ENCODE assay signal across 10 mouse cellular contexts in genomic region chr2:167861178-167861520, GRCm38 (mm10).
DNase-seq lines count a peak whose midpoint lies in the region; ATAC-seq and TF ChIP-seq lines count a peak whose summit lies in the region.
"Had no signal": no experiment of that assay in that cellular context is flagged by ENCODE, and none has a peak within 500 bp of the region (broad histone marks: within the 10 kb centered on the region; RNA-seq: fewer than 3 reads in every experiment).

No protein-coding gene starts in this region.

- no peak for TF ChIP-seq CTCF in gastrocnemius, adult 2 months (IDR thresholded peaks at IDR 0.05)
- no peak for TF ChIP-seq CTCF in stomach, postnatal 0 days (IDR thresholded peaks at IDR 0.05; ENCODE audit: low read depth)

- H3K4me3 ChIP-seq in gastrocnemius, adult 2 months: peak overlapping the region; percentile 45; the same call in 1 of the 2 replicates
- no peak overlapping the region for H3K4me3 ChIP-seq in hindbrain, embryonic 10.5 days
- no peak overlapping the region for H3K4me3 ChIP-seq in hindbrain, embryonic 13.5 days
- no peak overlapping the region for H3K4me3 ChIP-seq in stomach, postnatal 0 days (ENCODE audit: low read depth, low read length)
- H3K4me3 ChIP-seq: embryonic facial prominence, embryonic 13.5 days; limb, embryonic 12.5 days had no signal

- no peak overlapping the region for H3K9ac ChIP-seq in hindbrain, embryonic 13.5 days
- 0 out of 2 replicates have a peak overlapping the region, but pooled peaks have one; percentile 8 for H3K9ac ChIP-seq in stomach, postnatal 0 days (ENCODE audit: low read length)
- H3K9ac ChIP-seq: limb, embryonic 12.5 days had no signal

- H3K27ac ChIP-seq in gastrocnemius, adult 2 months: peak overlapping the region; percentile 95
- peak overlapping the region; percentile 83 for H3K27ac ChIP-seq in hindbrain, embryonic 10.5 days
- H3K27ac ChIP-seq in hindbrain, embryonic 13.5 days: no peak overlapping the region
- peak overlapping the region; percentile 86 for H3K27ac ChIP-seq in stomach, postnatal 0 days (replicated peaks)
- H3K27ac ChIP-seq: limb, embryonic 12.5 days had no signal

- no peak for ATAC-seq in hindbrain, embryonic 13.5 days (ENCODE audit: low FRiP score)
- ATAC-seq in stomach, postnatal 0 days (ENCODE audit: low FRiP score, low TSS enrichment): no peak

- intact Hi-C loops in gastrocnemius, adult 2 months (cut with DNase I): no loop called here

- WGBS in hindbrain, embryonic 10.5 days: 90% methylated on average over 2 of the region's 2 CpGs
- 83% methylated on average over 2 of the region's 2 CpGs for WGBS in hindbrain, embryonic 13.5 days
- 97% methylated on average over 2 of the region's 2 CpGs for WGBS in stomach, postnatal 0 days

- H3K36me3 ChIP-seq in hindbrain, embryonic 10.5 days: no peaks in the 10 kb centered on the region
- no peaks in the 10 kb centered on the region for H3K36me3 ChIP-seq in hindbrain, embryonic 13.5 days
- H3K36me3 ChIP-seq in stomach, postnatal 0 days (ENCODE audit: control insufficient read depth, insufficient read depth, low read length): no peaks in the 10 kb centered on the region
- H3K36me3 ChIP-seq: embryonic facial prominence, embryonic 13.5 days; limb, embryonic 12.5 days had no signal

- peaks cover 66% of the 10 kb centered on the region for H3K4me1 ChIP-seq in hindbrain, embryonic 10.5 days (replicated peaks)
- peaks cover 17% of the 10 kb centered on the region for H3K4me1 ChIP-seq in hindbrain, embryonic 13.5 days (replicated peaks)
- H3K4me1 ChIP-seq in stomach, postnatal 0 days (replicated peaks; ENCODE audit: control insufficient read depth, insufficient read depth): peaks cover 14% of the 10 kb centered on the region

- TF ChIP-seq EP300 in stomach, postnatal 0 days (optimal IDR thresholded peaks at IDR 0.05): no peak

- peaks cover 6% of the 10 kb centered on the region; the same call in 1 of the 2 replicates for H3K27me3 ChIP-seq in hindbrain, embryonic 10.5 days (ENCODE audit: insufficient read depth, poor library complexity, severe bottlenecking)
- H3K27me3 ChIP-seq in hindbrain, embryonic 13.5 days: no peaks in the 10 kb centered on the region
- H3K27me3 ChIP-seq in stomach, postnatal 0 days (ENCODE audit: control insufficient read depth, insufficient read depth, low read length): no peaks in the 10 kb centered on the region
- H3K27me3 ChIP-seq: embryonic facial prominence, embryonic 13.5 days; limb, embryonic 12.5 days had no signal

- DNase-seq in gastrocnemius, adult 2 months: no peak
- DNase-seq in gastrocnemius, postnatal 25 days: no peak
- no peak for DNase-seq in hindbrain, embryonic 10.5 days (ENCODE audit: low spot score)
- DNase-seq in ovary, adult 18-20 months (ENCODE audit: low spot score): peak; percentile 47
- DNase-seq in ovary, postnatal 14 days (ENCODE audit: low spot score): no peak
- no peak for DNase-seq in stomach, postnatal 0 days (ENCODE audit: low spot score)
- DNase-seq in left cerebral cortex, adult 11 months (ENCODE audit: low spot score): no peak

- no peaks in the 10 kb centered on the region for H3K9me3 ChIP-seq in hindbrain, embryonic 10.5 days
- no peaks in the 10 kb centered on the region for H3K9me3 ChIP-seq in hindbrain, embryonic 13.5 days
- H3K9me3 ChIP-seq in stomach, postnatal 0 days (ENCODE audit: control insufficient read depth, low read length): no peaks in the 10 kb centered on the region
- H3K9me3 ChIP-seq: embryonic facial prominence, embryonic 13.5 days; limb, embryonic 12.5 days had no signal

- H3K4me2 ChIP-seq in hindbrain, embryonic 13.5 days: no peak overlapping the region
- no peak overlapping the region for H3K4me2 ChIP-seq in stomach, postnatal 0 days (replicated peaks; ENCODE audit: low read depth)
- H3K4me2 ChIP-seq: embryonic facial prominence, embryonic 13.5 days; limb, embryonic 12.5 days had no signal
